Mouse (Mus musculus): ENCODE measurements around the gene Micu1.
A peak's percentile ranks its signal among the peaks of the same experiment; 100 is the strongest.

Micu1 gene

GRCm38 (mm10) chr10:59884327-59885173 is 182.3 kb downstream of the Micu1 start:
- no peak for DNase-seq (ENCODE audit: low read depth, low spot score)

GRCm38 (mm10) chr10:59885174-59886080 is 183.2 kb downstream of the Micu1 start:
- DNase-seq (ENCODE audit: low read depth, low spot score), result no peak

GRCm38 (mm10) chr10:59886081-59886466 is 183.8 kb downstream of the Micu1 start:
- no peak for DNase-seq (ENCODE audit: low read depth, low spot score)

- DNase-seq (ENCODE audit: low read depth, low spot score), result no peak
Observed at GRCm38 (mm10) chr10:59887432-59887831, 185.2 kb downstream of the Micu1 start.

GRCm38 (mm10) chr10:59889339-59889738 is 187.1 kb downstream of the Micu1 start:
- DNase-seq (ENCODE audit: low read depth, low spot score), result no peak

- no peak for DNase-seq (ENCODE audit: low read depth, low spot score)
Observed at GRCm38 (mm10) chr10:59889953-59890751, 187.9 kb downstream of the Micu1 start.

- no peak for DNase-seq (ENCODE audit: low read depth, low spot score)
Observed at GRCm38 (mm10) chr10:59892977-59893376, 190.7 kb downstream of the Micu1 start.

- DNase-seq (ENCODE audit: low read depth, low spot score), result peak; percentile 75
Observed at GRCm38 (mm10) chr10:59894251-59895160, 192.2 kb downstream of the Micu1 start.

- no peak for DNase-seq (ENCODE audit: low read depth, low spot score)
Observed at GRCm38 (mm10) chr10:59895460-59896186, 193.3 kb downstream of the Micu1 start.

GRCm38 (mm10) chr10:59896211-59896610 is 193.9 kb downstream of the Micu1 start:
- DNase-seq (ENCODE audit: low read depth, low spot score), result no peak

GRCm38 (mm10) chr10:59896911-59897331 is 194.6 kb downstream of the Micu1 start:
- no peak for DNase-seq (ENCODE audit: low read depth, low spot score)

- no peak for DNase-seq (ENCODE audit: low read depth, low spot score)
Observed at GRCm38 (mm10) chr10:59897511-59897910, 195.2 kb downstream of the Micu1 start.

GRCm38 (mm10) chr10:59898180-59898778 is 196.0 kb downstream of the Micu1 start:
- DNase-seq (ENCODE audit: low read depth, low spot score), result no peak

- DNase-seq (ENCODE audit: low read depth, low spot score), result no peak
Observed at GRCm38 (mm10) chr10:59898935-59899334, 196.7 kb downstream of the Micu1 start.

GRCm38 (mm10) chr10:59899341-59900173 is 197.3 kb downstream of the Micu1 start:
- no peak for DNase-seq (ENCODE audit: low read depth, low spot score)

GRCm38 (mm10) chr10:59900174-59900435 is 197.8 kb downstream of the Micu1 start:
- no peak for DNase-seq (ENCODE audit: low read depth, low spot score)

GRCm38 (mm10) chr10:59900939-59901338 is 198.7 kb downstream of the Micu1 start:
- DNase-seq (ENCODE audit: low read depth, low spot score), result no peak

GRCm38 (mm10) chr10:59901463-59901862 is 199.2 kb downstream of the Micu1 start:
- DNase-seq (ENCODE audit: low read depth, low spot score), result no peak
